In the genomic region with DNA sequence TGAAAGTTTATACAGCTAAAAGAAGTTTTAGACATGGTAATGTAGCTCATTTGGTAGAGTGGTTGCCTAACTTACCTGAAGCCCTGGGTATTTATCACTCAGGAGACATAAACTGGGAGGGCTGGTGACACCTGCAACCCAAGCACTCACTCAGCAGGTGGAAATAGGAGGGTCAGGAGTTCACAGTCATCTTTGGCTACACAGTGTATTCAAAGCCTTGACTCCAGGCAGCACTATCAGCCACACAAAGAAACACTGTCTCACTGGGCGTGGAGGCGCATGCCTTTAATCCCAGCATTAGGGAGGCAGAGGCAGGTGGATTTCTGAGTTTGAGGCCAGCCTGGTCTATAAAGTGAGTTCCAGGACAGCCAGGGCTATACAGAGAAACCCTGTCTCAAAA, we compare ENCODE assay signal across 32 mouse cellular contexts. TPM values are rescaled to one million over a fixed set of nuclear protein-coding genes. Genes with fewer than 3 reads are reported as not detected.
A peak's percentile ranks its signal among the peaks of the same experiment; 100 is the strongest.
DNase-seq lines count a peak whose midpoint lies in the region; ATAC-seq lines count a peak whose summit lies in the region.
"Had no signal": no experiment of that assay in that cellular context is flagged by ENCODE, and none has a peak within 500 bp of the region (broad histone marks: within the 10 kb centered on the region; RNA-seq: fewer than 3 reads in every experiment).

No protein-coding gene starts in this region.

- DNase-seq in testis, postnatal 14 days (ENCODE audit: low spot score), result peak; percentile 24
- DNase-seq in testis, postnatal 10 days (ENCODE audit: low spot score), result no peak
- DNase-seq in ES-CJ7 (ENCODE audit: low read depth, low spot score), result peak; percentile 69
- peak; percentile 51 for DNase-seq in R1 (ENCODE audit: low read depth, low spot score)
- peak; percentile 60 for DNase-seq in ZHBTc4 (ENCODE audit: low read depth, low spot score)
- DNase-seq in T-cell, adult 2 months (ENCODE audit: low spot score), result no peak
- DNase-seq in left cerebral cortex, adult 8-10 months (ENCODE audit: low spot score in 2 of 2), result no peak
- DNase-seq: adrenal gland, adult 2 months; adrenal gland, adult 8-10 months; adrenal gland, postnatal 10 days; adrenal gland, postnatal 14 days; adrenal gland, postnatal 25 days; adrenal gland, postnatal 36 days; B cell, adult 2 months; cerebellum, adult 11 months; cerebellum, adult 11-12 months; cerebellum, adult 18-20 months; cerebellum, adult 2 months; cerebellum, adult 8-10 months; cerebellum, adult 9-10 months had no signal

- H3K9ac ChIP-seq in midbrain, embryonic 16.5 days (ENCODE audit: low read depth, low read length), result no peak overlapping the region

- no peak for ATAC-seq in midbrain, embryonic 16.5 days
- ATAC-seq: activated CD4-positive, CD25-positive, alpha-beta regulatory T cell, adult 4 months; CD4-positive, CD25-positive, alpha-beta regulatory T cell, adult 4 months; Patski had no signal

- no peaks in the 10 kb centered on the region for H3K36me3 ChIP-seq in midbrain, embryonic 16.5 days (ENCODE audit: control insufficient read depth, insufficient read depth, low read length)
- H3K36me3 ChIP-seq: G1E had no signal

- WGBS in midbrain, embryonic 16.5 days, result 76% methylated on average over 2 of the region's 2 CpGs

- H3K4me3 ChIP-seq in midbrain, embryonic 16.5 days (ENCODE audit: low read depth, low read length), result no peak overlapping the region

- H3K27me3 ChIP-seq in midbrain, embryonic 16.5 days (ENCODE audit: control insufficient read depth, insufficient read depth, low read depth, low read length), result no peaks in the 10 kb centered on the region
- H3K27me3 ChIP-seq: Patski had no signal

- H3K4me1 ChIP-seq in midbrain, embryonic 16.5 days (ENCODE audit: control insufficient read depth, insufficient read depth, low read length), result no peaks in the 10 kb centered on the region

- H3K4me2 ChIP-seq in midbrain, embryonic 16.5 days (ENCODE audit: low read length), result no peak overlapping the region

- no peaks in the 10 kb centered on the region for H3K9me3 ChIP-seq in midbrain, embryonic 16.5 days (replicated peaks; ENCODE audit: control insufficient read depth, low read length, poor library complexity, severe bottlenecking)
- H3K9me3 ChIP-seq: G1E had no signal

- no peak overlapping the region for H3K27ac ChIP-seq in midbrain, embryonic 16.5 days (ENCODE audit: low read length)

RNA-seq across cellular contexts. Expression of a gene that starts 3.5 kb away (rescaled TPM):
- not detected in 2 replicates for polyA plus RNA-seq in midbrain, embryonic 16.5 days (2015; fragmentation: Nextera tagmentation; extraction: Ambion mirVana)
- not detected for total RNA-seq in left cerebral cortex, adult 8-10 months (2022)
- total RNA-seq: adrenal gland, adult 18-20 months; adrenal gland, adult 2 months; adrenal gland, adult 8-10 months; adrenal gland, postnatal 10 days; adrenal gland, postnatal 14 days; adrenal gland, postnatal 25 days; adrenal gland, postnatal 36 days; adrenal gland, postnatal 4 days; CH12.LX; ES-E14; MEL had no signal
- polyA plus RNA-seq: activated CD4-positive, CD25-positive, alpha-beta regulatory T cell, adult 4 months; adrenal gland, adult 2 months; brain, embryonic 14.5 days; C2C12; CD4-positive, CD25-positive, alpha-beta regulatory T cell, adult 4 months; G1E; Patski had no signal

RNA-seq across cellular contexts. Expression of a gene that starts 22.5 kb away (rescaled TPM):
- 229 and 231 TPM in 2 replicates for polyA plus RNA-seq in midbrain, embryonic 16.5 days (2015; fragmentation: Nextera tagmentation; extraction: Ambion mirVana)
- total RNA-seq in left cerebral cortex, adult 8-10 months (2022), result 100 to 1,000 TPM; 129 to 154 (median 145) TPM

RNA-seq across cellular contexts. Expression of a gene that starts 22.5 kb away (rescaled TPM):
- polyA plus RNA-seq in midbrain, embryonic 16.5 days (2015; fragmentation: Nextera tagmentation; extraction: Ambion mirVana), result 13.8 and 14.0 TPM in 2 replicates
- total RNA-seq in left cerebral cortex, adult 8-10 months (2022), result 10 to 100 TPM in 2 of 4 experiments, 1 to 10 TPM in 2; 7.4 to 11.8 (median 9.4) TPM

RNA-seq across cellular contexts. Expression of a gene that starts 41.2 kb away (rescaled TPM):
- 8.6 and 8.8 TPM in 2 replicates for polyA plus RNA-seq in midbrain, embryonic 16.5 days (2015; fragmentation: Nextera tagmentation; extraction: Ambion mirVana)
- total RNA-seq in left cerebral cortex, adult 8-10 months (2022), result 10 to 100 TPM in 3 of 4 experiments, 1 to 10 TPM in 1; 9.2 to 13.0 (median 11.9) TPM

RNA-seq across cellular contexts. Expression of a gene that starts 44.8 kb away (rescaled TPM):
- polyA plus RNA-seq in midbrain, embryonic 16.5 days (2015; fragmentation: Nextera tagmentation; extraction: Ambion mirVana), result not detected in 2 replicates
- not detected for total RNA-seq in left cerebral cortex, adult 8-10 months (2022)
- total RNA-seq: adrenal gland, adult 18-20 months; adrenal gland, adult 2 months; adrenal gland, adult 8-10 months; adrenal gland, postnatal 10 days; adrenal gland, postnatal 14 days; adrenal gland, postnatal 25 days; adrenal gland, postnatal 36 days; adrenal gland, postnatal 4 days; CH12.LX; ES-E14; G1E; MEL had no signal
- polyA plus RNA-seq: activated CD4-positive, CD25-positive, alpha-beta regulatory T cell, adult 4 months; adrenal gland, adult 2 months; brain, embryonic 14.5 days; C2C12; CD4-positive, CD25-positive, alpha-beta regulatory T cell, adult 4 months; cerebellum, adult 2 months; G1E; Patski had no signal

Comparison
In these comparisons a context has a peak if more than half of its experiments do, and no peak if none do; other contexts are left out.
1. DNase-seq: peak in testis, postnatal 14 days (single experiment), ES-CJ7 (single experiment), R1 (single experiment) and ZHBTc4 (single experiment); none in testis, postnatal 10 days (single experiment), T-cell, adult 2 months (single experiment) and left cerebral cortex, adult 8-10 months (0 of 2).